Mouse (Mus musculus) G1E (cell line): ENCODE results near the gene Csrnp2. TPM values are rescaled to one million over a fixed set of nuclear protein-coding genes. Genes with fewer than 3 reads are reported as not detected.

Source experiments
- ATAC-seq: 2 replicates; pipeline ENCODE4 v1.8.0; 2016; ENCODE audit warnings: mild to moderate bottlenecking; ENCODE audit not compliant: insufficient number of reproducible peaks, poor library complexity, low FRiP score, severe bottlenecking; ENCODE audit errors: extremely low read depth
- DNase-seq: peaks from one replicate; pipeline ENCODE4 v3.0.0; 2012; ENCODE audit warnings: low spot score
- H3K27me3 ChIP-seq: 2 replicates; pipeline ENCODE4 v1.6.1; 2012; ENCODE audit warnings: mild to moderate bottlenecking, low read length, inconsistent platforms; ENCODE audit not compliant: insufficient read depth
- H3K36me3 ChIP-seq: replicated peaks from 2 replicates; pipeline ENCODE3; 2012; ENCODE audit warnings: mild to moderate bottlenecking, inconsistent platforms
- H3K4me1 ChIP-seq: 2 replicates; pipeline ENCODE4 v1.6.1; 2012; ENCODE audit warnings: low read depth, low read length, inconsistent platforms, mixed read lengths; ENCODE audit not compliant: insufficient read depth
- H3K4me3 ChIP-seq: 2 replicates; pipeline ENCODE4 v1.5.1; 2012; ENCODE audit warnings: low read depth, mild to moderate bottlenecking, inconsistent platforms, low read length, moderate library complexity, mixed read lengths
- H3K9me3 ChIP-seq: replicated peaks from 2 replicates; pipeline ENCODE4 v1.6.1; 2012; ENCODE audit warnings: inconsistent platforms
- CTCF ChIP-seq: IDR thresholded peaks from 2 replicates; pipeline ENCODE4 v1.5.1; 2012; ENCODE audit warnings: low read depth, low read length, inconsistent platforms, mixed read lengths
- GATA1 ChIP-seq: IDR thresholded peaks from 2 replicates; pipeline ENCODE4 v1.6.1; 2012; ENCODE audit warnings: borderline replicate concordance, low read length, inconsistent platforms, mixed read lengths
- GATA2 ChIP-seq: IDR thresholded peaks from 2 replicates; pipeline ENCODE4 v1.6.1; 2012; ENCODE audit warnings: low read depth, low read length, inconsistent platforms, borderline replicate concordance
- POLR2AphosphoS5 ChIP-seq: IDR thresholded peaks from 2 replicates; pipeline ENCODE4 v1.6.1; 2012; ENCODE audit warnings: low read depth, low read length, inconsistent platforms; ENCODE audit not compliant: insufficient replicate concordance
- TAL1 ChIP-seq: conservative IDR thresholded peaks from 2 replicates; pipeline ENCODE4 v1.6.1; 2012; ENCODE audit warnings: low read depth, low read length, inconsistent platforms, mixed read lengths
- polyA plus RNA-seq: library from polyadenylated mRNA; stranded (reverse); fragments of >175 nt; gene quantifications from 2 replicates; pipeline ENCODE4 v1.2.3, GENCODE M21; 2012
- total RNA-seq, 2 experiments: library from RNA; stranded (forward) in 1 of 2; stranded (reverse) in 1 of 2; fragments of 200-1000 nt in 1 of 2; fragments of >200 nt in 1 of 2; fragmentation: Nextera tagmentation in 1 of 2; gene quantifications; 2 replicates each; pipeline ENCODE4 v1.2.3; 2014 to 2017

Gene Csrnp2
- total and polyA plus RNA-seq, 3 experiments = 1.3 to 3.8 (median 3.1) TPM

DNA sequence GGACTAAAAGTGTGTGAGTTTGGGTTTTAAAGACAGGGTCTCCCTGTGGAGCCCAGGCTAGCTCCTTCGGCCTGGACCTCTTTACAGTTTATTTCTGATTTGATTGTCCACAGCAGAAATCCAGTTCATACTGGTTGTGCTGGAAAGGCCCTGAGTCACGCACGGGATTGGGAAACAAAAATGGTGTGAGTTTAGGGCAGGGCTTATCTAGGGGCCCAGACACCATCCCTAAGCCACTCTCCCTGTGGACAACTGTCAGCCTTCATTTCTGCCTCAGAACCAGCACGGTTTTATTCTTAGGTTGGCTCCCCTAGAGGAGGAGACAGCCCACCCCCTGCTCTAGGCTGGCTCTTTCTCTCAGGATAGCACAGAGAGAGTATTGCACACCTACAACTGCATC is 62.1 kb downstream of the Csrnp2 start:
- TF ChIP-seq CTCF (no peak), TAL1 (peak; percentile 38; the same call in 1 of the 2 replicates)
- peaks cover 5% of the 10 kb centered on the region; the same call in 1 of the 2 replicates for H3K9me3 ChIP-seq
- H3K4me3 ChIP-seq = no peak overlapping the region
- H3K4me1 ChIP-seq = peaks cover 47% of the 10 kb centered on the region
- no peaks in the 10 kb centered on the region for H3K27me3 ChIP-seq
- DNase-seq (no peak), ATAC-seq (no peak; the same call in 1 of the 2 replicates)
- no peaks in the 10 kb centered on the region for H3K36me3 ChIP-seq

DNA sequence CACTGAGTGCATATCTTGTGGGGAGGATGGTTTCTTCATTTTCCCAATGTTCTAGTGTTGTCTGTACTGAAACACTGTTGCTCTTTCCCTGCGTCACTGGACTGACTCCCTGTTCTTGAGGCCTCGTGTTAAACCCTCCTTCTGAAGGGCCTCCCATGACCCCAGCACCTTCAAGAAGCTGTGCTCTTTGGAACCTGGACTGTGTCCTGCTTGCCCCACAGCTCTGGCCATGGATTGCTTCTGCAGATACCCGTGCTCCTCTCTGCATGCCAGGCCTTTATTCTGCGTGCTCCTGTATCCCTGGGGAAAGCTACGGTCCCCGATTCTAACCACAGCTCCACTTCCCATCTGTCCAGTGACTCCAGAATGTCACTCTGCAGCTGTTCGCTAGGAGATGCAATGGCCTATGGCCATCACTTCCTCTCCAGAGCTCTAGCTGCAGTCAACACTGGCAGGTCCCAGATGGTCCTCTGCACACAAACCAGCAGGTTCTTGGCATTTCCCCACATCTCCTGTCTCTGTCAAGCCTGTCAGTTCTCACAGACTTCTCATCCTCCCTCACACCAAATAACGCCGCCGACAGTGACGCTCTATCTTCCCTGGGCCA is 65.2 kb downstream of the Csrnp2 start:
- Histone ChIP-seq H3K4me3 (no peak overlapping the region), H3K36me3 (no peaks in the 10 kb centered on the region), H3K27me3 (no peaks in the 10 kb centered on the region), H3K9me3 (peaks cover 2% of the 10 kb centered on the region; the same call in 1 of the 2 replicates), H3K4me1 (peaks cover 30% of the 10 kb centered on the region)
- DNase-seq (no peak), ATAC-seq (no peak)
- TF ChIP-seq POLR2AphosphoS5 (no peak), CTCF (no peak), TAL1 (no peak), GATA2 (no peak), GATA1 (no peak)

Other genes with a start within 250 kb of the Csrnp2 start
- gene Tmprss12, start 214.7 kb downstream of the Csrnp2 start, total RNA-seq (2014; fragmentation: Nextera tagmentation) = not detected in 2 replicates
- gene Tmprss12, start 214.7 kb downstream of the Csrnp2 start, total RNA-seq (2017) = 0.12 TPM in 1 of 2 replicates, not detected in the other
- not detected in 2 replicates for gene Tmprss12, start 214.7 kb downstream of the Csrnp2 start, polyA plus RNA-seq
- gene Mettl7a1, start 191.3 kb downstream of the Csrnp2 start, total RNA-seq (2014; fragmentation: Nextera tagmentation) = 5.5 and 50.3 TPM in 2 replicates
- gene Mettl7a1, start 191.3 kb downstream of the Csrnp2 start, total RNA-seq (2017) = 31.2 and 31.6 TPM in 2 replicates
- 22.1 and 24.2 TPM in 2 replicates for gene Mettl7a1, start 191.3 kb downstream of the Csrnp2 start, polyA plus RNA-seq
- gene Mettl7a3, start 160.6 kb downstream of the Csrnp2 start, total RNA-seq (2014; fragmentation: Nextera tagmentation) = 1.4 TPM in 1 of 2 replicates, not detected in the other
- gene Mettl7a3, start 160.6 kb downstream of the Csrnp2 start, total RNA-seq (2017) = 0.66 and 0.93 TPM in 2 replicates
- not detected in 2 replicates for gene Mettl7a3, start 160.6 kb downstream of the Csrnp2 start, polyA plus RNA-seq
- not detected in 2 replicates for gene Methig1, start 142.3 kb downstream of the Csrnp2 start, total RNA-seq (2014; fragmentation: Nextera tagmentation)
- gene Methig1, start 142.3 kb downstream of the Csrnp2 start, total RNA-seq (2017) = not detected in 2 replicates
- gene Methig1, start 142.3 kb downstream of the Csrnp2 start, polyA plus RNA-seq = 0.11 and 0.22 TPM in 2 replicates
- 2.2 TPM in 1 of 2 replicates, not detected in the other for gene Mettl7a2, start 142.3 kb downstream of the Csrnp2 start, total RNA-seq (2014; fragmentation: Nextera tagmentation)
- 2.1 and 3.1 TPM in 2 replicates for gene Mettl7a2, start 142.3 kb downstream of the Csrnp2 start, total RNA-seq (2017)
- gene Mettl7a2, start 142.3 kb downstream of the Csrnp2 start, polyA plus RNA-seq = 2.4 TPM in 2 replicates
- not detected in 2 replicates for gene Higd1c, start 130.9 kb downstream of the Csrnp2 start, total RNA-seq (2014; fragmentation: Nextera tagmentation)
- gene Higd1c, start 130.9 kb downstream of the Csrnp2 start, total RNA-seq (2017) = not detected in 2 replicates
- not detected in 2 replicates for gene Higd1c, start 130.9 kb downstream of the Csrnp2 start, polyA plus RNA-seq
- not detected in 2 replicates for gene Gm5475, start 73.3 kb downstream of the Csrnp2 start, total RNA-seq (2014; fragmentation: Nextera tagmentation)
- 0.05 and 0.17 TPM in 2 replicates for gene Gm5475, start 73.3 kb downstream of the Csrnp2 start, total RNA-seq (2017)
- gene Gm5475, start 73.3 kb downstream of the Csrnp2 start, polyA plus RNA-seq = not detected in 2 replicates
- 66.1 and 95.4 TPM in 2 replicates for gene Slc11a2, start 70.4 kb downstream of the Csrnp2 start, total RNA-seq (2014; fragmentation: Nextera tagmentation)
- gene Slc11a2, start 70.4 kb downstream of the Csrnp2 start, total RNA-seq (2017) = 34.6 and 35.7 TPM in 2 replicates
- 4.5 and 5.4 TPM in 2 replicates for gene Slc11a2, start 70.4 kb downstream of the Csrnp2 start, polyA plus RNA-seq
- 55.0 and 55.7 TPM in 2 replicates for gene Letmd1, start 26.5 kb downstream of the Csrnp2 start, total RNA-seq (2014; fragmentation: Nextera tagmentation)
- 28.4 and 32.8 TPM in 2 replicates for gene Letmd1, start 26.5 kb downstream of the Csrnp2 start, total RNA-seq (2017)
- gene Letmd1, start 26.5 kb downstream of the Csrnp2 start, polyA plus RNA-seq = 54.5 and 60.8 TPM in 2 replicates
- 16.0 and 18.8 TPM in 2 replicates for gene Tfcp2, start 56.5 kb upstream of the Csrnp2 start, total RNA-seq (2014; fragmentation: Nextera tagmentation)
- 8.7 and 10.9 TPM in 2 replicates for gene Tfcp2, start 56.5 kb upstream of the Csrnp2 start, total RNA-seq (2017)
- gene Tfcp2, start 56.5 kb upstream of the Csrnp2 start, polyA plus RNA-seq = 2.9 and 3.9 TPM in 2 replicates
- gene Pou6f1, start 104.5 kb upstream of the Csrnp2 start, total RNA-seq (2014; fragmentation: Nextera tagmentation) = 0.19 and 0.53 TPM in 2 replicates
- gene Pou6f1, start 104.5 kb upstream of the Csrnp2 start, total RNA-seq (2017) = 0.11 TPM in 1 of 2 replicates, not detected in the other
- gene Pou6f1, start 104.5 kb upstream of the Csrnp2 start, polyA plus RNA-seq = 0.33 and 0.74 TPM in 2 replicates
- 234 and 277 TPM in 2 replicates for gene Dazap2, start 119.9 kb upstream of the Csrnp2 start, total RNA-seq (2014; fragmentation: Nextera tagmentation)
- 177 TPM in 2 replicates for gene Dazap2, start 119.9 kb upstream of the Csrnp2 start, total RNA-seq (2017)
- 52.4 and 56.6 TPM in 2 replicates for gene Dazap2, start 119.9 kb upstream of the Csrnp2 start, polyA plus RNA-seq
- not detected in 2 replicates for gene Smagp, start 141.5 kb upstream of the Csrnp2 start, total RNA-seq (2014; fragmentation: Nextera tagmentation)
- 2.6 and 2.7 TPM in 2 replicates for gene Smagp, start 141.5 kb upstream of the Csrnp2 start, total RNA-seq (2017)
- 2.7 and 3.3 TPM in 2 replicates for gene Smagp, start 141.5 kb upstream of the Csrnp2 start, polyA plus RNA-seq
- gene Bin2, start 174.1 kb upstream of the Csrnp2 start, total RNA-seq (2014; fragmentation: Nextera tagmentation) = 5.3 and 6.8 TPM in 2 replicates
- 13.3 and 15.5 TPM in 2 replicates for gene Bin2, start 174.1 kb upstream of the Csrnp2 start, total RNA-seq (2017)
- gene Bin2, start 174.1 kb upstream of the Csrnp2 start, polyA plus RNA-seq = 13.7 and 14.3 TPM in 2 replicates
- not detected in 2 replicates for gene Cela1, start 192.4 kb upstream of the Csrnp2 start, total RNA-seq (2014; fragmentation: Nextera tagmentation)
- gene Cela1, start 192.4 kb upstream of the Csrnp2 start, total RNA-seq (2017) = 2.9 and 6.4 TPM in 2 replicates
- 0.32 and 0.54 TPM in 2 replicates for gene Cela1, start 192.4 kb upstream of the Csrnp2 start, polyA plus RNA-seq
- not detected in 2 replicates for gene Galnt6, start 233.9 kb upstream of the Csrnp2 start, total RNA-seq (2014; fragmentation: Nextera tagmentation)
- 0.05 TPM in 1 of 2 replicates, not detected in the other for gene Galnt6, start 233.9 kb upstream of the Csrnp2 start, total RNA-seq (2017)
- gene Galnt6, start 233.9 kb upstream of the Csrnp2 start, polyA plus RNA-seq = 0.02 TPM in 1 of 2 replicates, not detected in the other